Mouse (Mus musculus): ENCODE measurements around the gene Ttll12.

The Ttll12 gene

GRCm38 (mm10) chr15:83562626-83563270, 32.2 kb downstream of the Ttll12 start:
- peak; percentile 91 for DNase-seq

GRCm38 (mm10) chr15:83560941-83561477, 33.9 kb downstream of the Ttll12 start:
- no peak for DNase-seq

GRCm38 (mm10) chr15:83555161-83555974, 39.6 kb downstream of the Ttll12 start:
- peak; percentile 85 for DNase-seq

GRCm38 (mm10) chr15:83553831-83554230, 41.1 kb downstream of the Ttll12 start:
- DNase-seq: no peak

GRCm38 (mm10) chr15:83550137-83550536, 44.8 kb downstream of the Ttll12 start:
- DNase-seq: peak; percentile 37

GRCm38 (mm10) chr15:83547144-83547543, 47.8 kb downstream of the Ttll12 start:
- no peak for DNase-seq

GRCm38 (mm10) chr15:83546029-83546428, 48.9 kb downstream of the Ttll12 start:
- no peak for DNase-seq

GRCm38 (mm10) chr15:83541647-83542287, 53.2 kb downstream of the Ttll12 start:
- DNase-seq: no peak

- peak; percentile 62 for DNase-seq
These were observed 55.1 kb downstream of the Ttll12 start for GRCm38 (mm10) chr15:83539905-83540304.

GRCm38 (mm10) chr15:83538855-83539254, 56.1 kb downstream of the Ttll12 start:
- no peak for DNase-seq

GRCm38 (mm10) chr15:83535890-83536231, 59.1 kb downstream of the Ttll12 start:
- DNase-seq: no peak

GRCm38 (mm10) chr15:83534960-83535889, 59.7 kb downstream of the Ttll12 start:
- no peak for DNase-seq

GRCm38 (mm10) chr15:83532606-83533005, 62.4 kb downstream of the Ttll12 start:
- no peak for DNase-seq

- no peak for DNase-seq
These were observed 62.9 kb downstream of the Ttll12 start for GRCm38 (mm10) chr15:83531961-83532469.

- peak; percentile 81 for DNase-seq
These were observed 64.3 kb downstream of the Ttll12 start for GRCm38 (mm10) chr15:83530688-83531087.

- peak; percentile 84 for DNase-seq
These were observed 64.7 kb downstream of the Ttll12 start for GRCm38 (mm10) chr15:83530233-83530632.

GRCm38 (mm10) chr15:83529765-83530164, 65.2 kb downstream of the Ttll12 start:
- peak; percentile 54 for DNase-seq

- DNase-seq: peak; percentile 58
These were observed 66.1 kb downstream of the Ttll12 start for GRCm38 (mm10) chr15:83528892-83529291.

- DNase-seq: no peak
These were observed 67.2 kb downstream of the Ttll12 start for GRCm38 (mm10) chr15:83527747-83528146.

GRCm38 (mm10) chr15:83527092-83527437, 67.9 kb downstream of the Ttll12 start:
- DNase-seq: no peak

GRCm38 (mm10) chr15:83526424-83527091, 68.4 kb downstream of the Ttll12 start, which contains the start of gene Bik:
Gene Bik, plus strand, starts transcription at chr15:83526862.
- peak; percentile 61 for DNase-seq

Data from kidney, adult 11 months (tissue).